Mouse (Mus musculus) kidney, embryonic 14.5 days (tissue): ENCODE data around the gene Phldb2. TPM values are rescaled to one million over a fixed set of nuclear protein-coding genes. Genes with fewer than 3 reads are reported as not detected.

ENCODE experiments used
- ATAC-seq: fragments of 200-750 bp; cut with Nextera tagmentation; 2 replicates; pipeline ENCODE4 v1.8.0; 2017; ENCODE audit warnings: moderate number of reproducible peaks, mild to moderate bottlenecking, moderate TSS enrichment, moderate library complexity; ENCODE audit not compliant: low FRiP score, low TSS enrichment
- H3K27ac ChIP-seq: fragments of 300-500 bp; sonication (generic); 2 replicates; pipeline ENCODE4 v1.5.1; 2014; ENCODE audit warnings: low read depth, mild to moderate bottlenecking, low read length, moderate library complexity, mixed read lengths
- H3K27me3 ChIP-seq: fragments of 300-500 bp; sonication (generic); 2 replicates; pipeline ENCODE4 v1.6.1; 2014; ENCODE audit warnings: mild to moderate bottlenecking, low read length; ENCODE audit not compliant: control insufficient read depth, insufficient read depth
- H3K36me3 ChIP-seq: fragments of 300-500 bp; sonication (generic); 2 replicates; pipeline ENCODE4 v1.6.1; 2014; ENCODE audit warnings: low read length, mixed read lengths; ENCODE audit not compliant: control insufficient read depth, insufficient read depth
- H3K4me1 ChIP-seq: fragments of 300-500 bp; sonication (generic); 2 replicates; pipeline ENCODE4 v1.6.1; 2014; ENCODE audit warnings: low read length, mixed read lengths; ENCODE audit not compliant: control insufficient read depth, insufficient read depth
- H3K4me2 ChIP-seq: fragments of 300-500 bp; sonication (generic); replicated peaks from 2 replicates; pipeline ENCODE4 v1.6.1; 2014; ENCODE audit warnings: low read depth, mild to moderate bottlenecking, low read length
- H3K4me3 ChIP-seq: fragments of 300-500 bp; sonication (generic); 2 replicates; pipeline ENCODE4 v1.5.1; 2014; ENCODE audit warnings: mild to moderate bottlenecking, low read length
- H3K9ac ChIP-seq: fragments of 300-500 bp; sonication (generic); 2 replicates; pipeline ENCODE4 v1.6.1; 2014; ENCODE audit warnings: low read depth, mild to moderate bottlenecking, low read length, moderate library complexity
- H3K9me3 ChIP-seq: fragments of 300-500 bp; sonication (generic); 2 replicates; pipeline ENCODE4 v1.6.1; 2016; ENCODE audit warnings: low read length; ENCODE audit not compliant: control insufficient read depth
- WGBS: fragments of 180-500 bp; shearing (Covaris S2); extraction: QIAGEN DNeasy Blood & Tissue Kit; methylation state at CpG from one replicate; pipeline ENCODE4 v1.1.7; 2014; 5-methylcytosine and 5-hydroxymethylcytosine counted together
- polyA plus RNA-seq: library from polyadenylated mRNA; unstranded; fragments of >200 nt; fragmentation: Nextera tagmentation; extraction: Ambion mirVana; gene quantifications from 2 replicates; pipeline ENCODE4 v1.2.1, GENCODE M21; 2014

Phldb2 gene
- polyA plus RNA-seq, 1 experiment from 2014 or later: 79.3 TPM

DNA sequence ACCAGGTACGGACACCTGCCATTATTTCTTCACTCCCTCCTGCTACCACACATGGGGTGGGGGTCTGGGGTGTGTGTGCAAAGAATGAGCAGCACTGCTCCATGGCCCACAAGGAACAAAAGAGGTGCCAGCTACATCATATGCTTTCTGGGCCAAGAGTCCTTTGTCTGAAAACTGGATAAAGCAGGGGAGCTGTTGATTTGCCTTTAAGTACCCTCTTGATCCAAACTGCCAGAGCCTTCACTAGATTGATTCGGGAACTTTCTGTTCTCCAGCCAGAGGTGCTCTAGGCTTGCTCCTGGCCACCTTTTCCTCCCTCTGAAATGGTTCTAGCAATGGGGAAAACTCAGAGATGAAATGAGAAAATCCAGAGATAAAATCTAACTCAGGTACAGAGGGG lies 164.1 kb downstream of the Phldb2 start:
- Histone ChIP-seq H3K27ac (no peak overlapping the region), H3K27me3 (no peaks in the 10 kb centered on the region), H3K9me3 (no peaks in the 10 kb centered on the region), H3K36me3 (peaks cover 54% of the 10 kb centered on the region), H3K4me2 (no peak overlapping the region), H3K4me1 (no peaks in the 10 kb centered on the region), H3K9ac (no peak overlapping the region), H3K4me3 (no peak overlapping the region)
- ATAC-seq: no peak
- WGBS: 82% methylated on average over 2 of the region's 2 CpGs

- Histone ChIP-seq H3K36me3 (peaks cover 51% of the 10 kb centered on the region), H3K9ac (no peak overlapping the region), H3K27me3 (no peaks in the 10 kb centered on the region), H3K27ac (no peak overlapping the region), H3K4me1 (no peaks in the 10 kb centered on the region), H3K9me3 (no peaks in the 10 kb centered on the region), H3K4me2 (no peak overlapping the region), H3K4me3 (no peak overlapping the region)
- 94% methylated on average over 6 of the region's 6 CpGs for WGBS
- ATAC-seq: no peak
Measured at GRCm38 (mm10) chr16:45787650-45788049, 165.7 kb downstream of the Phldb2 start.

DNA sequence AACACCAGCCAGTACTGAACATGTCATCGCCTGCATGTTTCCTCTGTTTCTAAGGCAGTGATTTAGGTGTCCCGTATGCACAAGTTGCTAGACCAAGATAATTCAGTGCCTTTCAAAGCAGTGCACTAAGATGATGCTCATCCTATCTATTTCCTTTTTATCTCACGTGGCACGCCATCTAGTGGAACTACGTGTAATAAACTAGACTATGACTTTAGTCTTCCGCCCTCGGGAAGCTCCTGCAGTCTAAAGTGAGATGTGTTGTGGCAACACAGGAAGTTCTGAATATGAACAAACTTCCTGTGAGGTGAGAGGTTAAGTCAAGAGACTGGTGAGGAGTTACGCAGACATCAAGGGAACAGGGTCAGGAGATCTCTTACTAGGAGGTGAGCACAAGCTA lies 166.8 kb downstream of the Phldb2 start:
- ATAC-seq: no peak

DNA sequence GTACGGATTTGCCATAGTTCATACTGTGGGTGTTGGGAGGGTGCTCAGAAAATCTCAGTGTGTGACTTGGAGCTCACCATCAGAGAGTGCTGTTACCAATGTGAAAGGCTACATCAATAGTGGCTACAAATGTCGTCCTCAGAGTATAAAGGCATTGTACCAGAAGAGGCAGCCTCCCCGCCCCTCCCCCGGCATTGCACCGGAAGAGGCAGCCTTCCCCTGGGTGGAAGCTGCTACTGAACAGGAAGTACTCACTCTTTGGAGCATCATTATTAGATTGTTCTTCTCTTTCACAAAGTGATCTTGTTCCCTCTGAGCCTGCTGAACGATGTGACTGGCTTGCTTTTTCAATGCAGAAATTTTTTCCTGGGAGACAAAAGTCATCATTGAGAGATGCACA lies 173.4 kb downstream of the Phldb2 start:
- no peak for ATAC-seq
- Histone ChIP-seq H3K27me3 (no peaks in the 10 kb centered on the region), H3K9me3 (no peaks in the 10 kb centered on the region), H3K4me2 (no peak overlapping the region), H3K4me3 (no peak overlapping the region), H3K9ac (no peak overlapping the region), H3K27ac (no peak overlapping the region), H3K4me1 (no peaks in the 10 kb centered on the region), H3K36me3 (peaks cover 75% of the 10 kb centered on the region)
- WGBS: 79% methylated on average over 6 of the region's 6 CpGs

More for the DNA sequence above, 166.8 kb downstream of the Phldb2 start:
- Histone ChIP-seq H3K4me3 (no peak overlapping the region), H3K4me2 (no peak overlapping the region), H3K36me3 (peaks cover 49% of the 10 kb centered on the region), H3K4me1 (no peaks in the 10 kb centered on the region), H3K9me3 (no peaks in the 10 kb centered on the region), H3K9ac (no peak overlapping the region), H3K27ac (no peak overlapping the region), H3K27me3 (no peaks in the 10 kb centered on the region)
- WGBS: 40% methylated on average over 8 of the region's 8 CpGs

DNA sequence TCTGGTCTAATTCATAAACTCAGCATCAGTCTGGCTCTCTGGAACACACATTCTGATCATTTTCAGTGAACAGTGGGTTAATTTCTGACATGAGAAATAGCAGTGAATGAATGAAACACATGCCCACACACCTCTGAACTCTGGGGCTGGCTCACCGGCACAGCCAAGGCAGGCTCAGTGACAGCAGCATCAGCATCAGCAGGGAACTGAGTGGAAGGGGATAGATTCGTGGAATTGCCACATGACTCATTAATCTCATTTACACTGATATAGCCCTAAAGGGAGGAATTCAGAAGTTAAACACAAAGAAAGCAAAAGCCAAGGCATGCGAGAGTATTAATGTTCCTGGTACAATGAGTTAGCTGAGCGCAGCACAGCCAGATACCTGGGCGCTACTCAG lies 178.6 kb downstream of the Phldb2 start:
- H3K4me2 ChIP-seq: no peak overlapping the region
- no peaks in the 10 kb centered on the region for H3K27me3 ChIP-seq
- H3K27ac ChIP-seq: no peak overlapping the region
- ATAC-seq: no peak
- H3K9ac ChIP-seq: no peak overlapping the region
- peaks cover 93% of the 10 kb centered on the region for H3K36me3 ChIP-seq
- no peak overlapping the region for H3K4me3 ChIP-seq
- no peaks in the 10 kb centered on the region for H3K9me3 ChIP-seq
- no peaks in the 10 kb centered on the region for H3K4me1 ChIP-seq
- WGBS: 84% methylated on average over 5 of the region's 5 CpGs

DNA sequence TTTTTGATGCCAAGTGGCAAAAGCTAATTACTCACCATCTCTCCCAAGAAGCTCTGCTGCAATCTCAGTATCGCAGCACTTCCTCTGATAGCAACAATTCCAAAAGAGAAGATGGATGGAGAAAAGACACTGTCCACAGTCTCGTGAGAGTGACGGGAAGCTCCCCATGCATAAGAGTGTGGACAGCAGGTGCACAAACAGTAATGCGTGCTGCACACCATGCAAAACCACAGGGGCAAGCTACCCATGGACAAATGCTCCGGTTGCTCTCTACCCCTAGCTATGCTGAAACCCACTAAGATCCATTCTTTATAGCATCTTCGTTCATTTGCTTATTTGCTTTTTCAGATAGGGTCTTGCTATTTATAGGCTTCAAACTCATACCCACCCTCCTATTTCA lies 182.5 kb downstream of the Phldb2 start:
- Histone ChIP-seq H3K4me3 (no peak overlapping the region), H3K9me3 (no peaks in the 10 kb centered on the region), H3K27ac (no peak overlapping the region), H3K4me2 (no peak overlapping the region), H3K9ac (no peak overlapping the region), H3K27me3 (no peaks in the 10 kb centered on the region), H3K36me3 (peaks cover 67% of the 10 kb centered on the region), H3K4me1 (peaks cover 8% of the 10 kb centered on the region)
- no peak for ATAC-seq
- WGBS: 92% methylated on average over 6 of the region's 6 CpGs

- Histone ChIP-seq H3K9me3 (no peaks in the 10 kb centered on the region), H3K4me1 (peaks cover 8% of the 10 kb centered on the region), H3K9ac (no peak overlapping the region), H3K27ac (peak overlapping the region; percentile 44), H3K36me3 (peaks cover 62% of the 10 kb centered on the region), H3K27me3 (no peaks in the 10 kb centered on the region), H3K4me2 (no peak overlapping the region), H3K4me3 (no peak overlapping the region)
- 62% methylated on average over 10 of the region's 10 CpGs for WGBS
- 0 out of 2 replicates have a peak, but pooled peaks have one; percentile 36 for ATAC-seq
Measured at GRCm38 (mm10) chr16:45767853-45768640, 185.4 kb downstream of the Phldb2 start.

DNA sequence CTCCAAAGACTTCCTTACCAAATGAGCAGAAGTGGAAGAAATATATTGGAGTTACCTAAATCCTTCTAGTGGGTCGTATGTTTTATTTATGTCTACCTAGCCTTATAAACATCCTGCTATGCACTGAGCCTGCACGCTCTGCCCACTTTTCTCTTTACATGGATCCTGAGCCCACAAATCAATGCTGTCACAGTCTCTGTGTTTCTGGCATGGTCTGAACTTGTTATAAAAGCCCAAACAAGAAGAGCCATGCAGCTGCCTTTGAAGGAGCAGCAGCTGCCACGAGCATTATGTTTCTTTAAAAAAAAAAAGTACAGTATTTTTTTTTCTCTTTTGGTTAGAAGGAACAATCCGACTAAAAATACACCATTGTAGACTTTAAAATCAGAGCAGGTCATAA lies 186.0 kb downstream of the Phldb2 start:
- Histone ChIP-seq H3K36me3 (peaks cover 62% of the 10 kb centered on the region), H3K27ac (peak overlapping the region; percentile 44)
- WGBS: 25% methylated on average over 4 of the region's 4 CpGs

GRCm38 (mm10) chr16:45765801-45766494 lies 187.4 kb downstream of the Phldb2 start:
- no peak overlapping the region for H3K4me3 ChIP-seq
- H3K36me3 ChIP-seq: peaks cover 55% of the 10 kb centered on the region
- ATAC-seq: peak; percentile 92
- WGBS: 37% methylated on average over 7 of the region's 7 CpGs
- peaks cover 8% of the 10 kb centered on the region for H3K4me1 ChIP-seq
- no peaks in the 10 kb centered on the region for H3K27me3 ChIP-seq
- no peaks in the 10 kb centered on the region for H3K9me3 ChIP-seq
- H3K4me2 ChIP-seq: no peak overlapping the region
- H3K27ac ChIP-seq: peak overlapping the region; percentile 75; the same call in 1 of the 2 replicates
- H3K9ac ChIP-seq: no peak overlapping the region

More for the DNA sequence above, 186.0 kb downstream of the Phldb2 start:
- H3K4me1 ChIP-seq: peaks cover 8% of the 10 kb centered on the region
- no peaks in the 10 kb centered on the region for H3K9me3 ChIP-seq
- H3K27me3 ChIP-seq: no peaks in the 10 kb centered on the region
- H3K9ac ChIP-seq: no peak overlapping the region
- H3K4me2 ChIP-seq: no peak overlapping the region
- H3K4me3 ChIP-seq: no peak overlapping the region
- ATAC-seq: peak; percentile 17; the same call in 1 of the 2 replicates
